9 mouse cellular contexts compared by ENCODE assay signal in genomic region chrX:61166519-61166918, GRCm38 (mm10). TPM values are rescaled to one million over a fixed set of nuclear protein-coding genes. Genes with fewer than 3 reads are reported as not detected.
DNase-seq lines count a peak whose midpoint lies in the region; ATAC-seq and TF ChIP-seq lines count a peak whose summit lies in the region.
"Had no signal": no experiment of that assay in that cellular context is flagged by ENCODE, and none has a peak within 500 bp of the region (broad histone marks: within the 10 kb centered on the region; RNA-seq: fewer than 3 reads in every experiment).

No protein-coding gene starts in this region.

- H3K9ac ChIP-seq in lung, embryonic 14.5 days: no peak overlapping the region
- H3K9ac ChIP-seq in midbrain, embryonic 11.5 days (ENCODE audit: low read length): no peak overlapping the region
- H3K9ac ChIP-seq: limb, embryonic 13.5 days had no signal

- no peak for DNase-seq in gastrocnemius, adult 2 months
- no peak for DNase-seq in gastrocnemius, postnatal 10 days
- peak; percentile 70 for DNase-seq in lung, embryonic 14.5 days
- DNase-seq in lung, adult 18-20 months: no peak
- DNase-seq in R1 (ENCODE audit: low read depth, low spot score): peak; percentile 19
- peak; percentile 1 for DNase-seq in hindlimb bud, embryonic 11.5 days (ENCODE audit: extremely low spot score, low read depth, low spot score)
- DNase-seq in spleen, adult 12 weeks (ENCODE audit: low spot score): no peak
- no peak for DNase-seq in midbrain, embryonic 11.5 days (ENCODE audit: low spot score, missing footprints)

- no peak overlapping the region for H3K27ac ChIP-seq in gastrocnemius, adult 2 months
- no peak overlapping the region for H3K27ac ChIP-seq in lung, embryonic 14.5 days (ENCODE audit: low read depth)
- no peak overlapping the region for H3K27ac ChIP-seq in midbrain, embryonic 11.5 days (ENCODE audit: low read depth, low read length)
- H3K27ac ChIP-seq: limb, embryonic 13.5 days had no signal

- no peak overlapping the region for H3K4me3 ChIP-seq in gastrocnemius, adult 2 months
- no peak overlapping the region for H3K4me3 ChIP-seq in lung, embryonic 14.5 days (ENCODE audit: low read depth, low read length)
- no peak overlapping the region for H3K4me3 ChIP-seq in midbrain, embryonic 11.5 days (ENCODE audit: low read depth, low read length)
- H3K4me3 ChIP-seq: limb, embryonic 13.5 days had no signal

- no peak overlapping the region for H3K4me2 ChIP-seq in lung, embryonic 14.5 days
- no peak overlapping the region for H3K4me2 ChIP-seq in midbrain, embryonic 11.5 days
- H3K4me2 ChIP-seq: limb, embryonic 13.5 days had no signal

- 31% methylated on average over 2 of the region's 2 CpGs for WGBS in lung, embryonic 14.5 days
- 43% methylated on average over 2 of the region's 2 CpGs for WGBS in midbrain, embryonic 11.5 days

- intact Hi-C loops in gastrocnemius, adult 2 months (cut with DNase I): no loop called here

- TF ChIP-seq CTCF in gastrocnemius, adult 2 months (IDR thresholded peaks at IDR 0.05): peak; percentile 49
- TF ChIP-seq CTCF in lung, embryonic 14.5 days (IDR thresholded peaks at IDR 0.05; ENCODE audit: low read depth): peak; percentile 52

- H3K4me1 ChIP-seq in lung, embryonic 14.5 days (ENCODE audit: insufficient read depth): no peaks in the 10 kb centered on the region
- H3K4me1 ChIP-seq in midbrain, embryonic 11.5 days (ENCODE audit: control insufficient read depth, insufficient read depth, low read length): no peaks in the 10 kb centered on the region
- H3K4me1 ChIP-seq: limb, embryonic 13.5 days had no signal

- ATAC-seq in lung, embryonic 14.5 days (ENCODE audit: insufficient read depth): no peak
- no peak for ATAC-seq in midbrain, embryonic 11.5 days (ENCODE audit: low FRiP score)

- H3K9me3 ChIP-seq in lung, embryonic 14.5 days (ENCODE audit: low read depth, low read length): no peaks in the 10 kb centered on the region
- no peaks in the 10 kb centered on the region for H3K9me3 ChIP-seq in midbrain, embryonic 11.5 days (ENCODE audit: control insufficient read depth, low read length)
- H3K9me3 ChIP-seq: limb, embryonic 13.5 days had no signal

- H3K27me3 ChIP-seq in lung, embryonic 14.5 days (ENCODE audit: insufficient read depth, low read length): no peaks in the 10 kb centered on the region
- H3K27me3 ChIP-seq in midbrain, embryonic 11.5 days (ENCODE audit: control insufficient read depth, insufficient read depth, low read length): no peaks in the 10 kb centered on the region
- H3K27me3 ChIP-seq: limb, embryonic 13.5 days had no signal

- H3K36me3 ChIP-seq in lung, embryonic 14.5 days (ENCODE audit: insufficient read depth): no peaks in the 10 kb centered on the region
- H3K36me3 ChIP-seq in midbrain, embryonic 11.5 days (ENCODE audit: control insufficient read depth, insufficient read depth, low read length): no peaks in the 10 kb centered on the region
- H3K36me3 ChIP-seq: limb, embryonic 13.5 days had no signal

RNA-seq across cellular contexts. Expression of gene Cdr1, which starts 18.8 kb away (rescaled TPM):
- not detected for total RNA-seq in gastrocnemius, adult 2 months (2021)
- not detected for total RNA-seq in gastrocnemius, postnatal 10 days (2021)
- polyA plus RNA-seq in lung, embryonic 14.5 days (2014; fragmentation: Nextera tagmentation; extraction: Ambion mirVana): not detected in 2 replicates
- 1.4 TPM in 1 of 2 replicates, not detected in the other for polyA plus RNA-seq in midbrain, embryonic 11.5 days (2014; fragmentation: Nextera tagmentation; extraction: Ambion mirVana)
- polyA plus RNA-seq: limb, embryonic 13.5 days had no signal

Comparison
In these comparisons a context has a peak if more than half of its experiments do, and no peak if none do; other contexts are left out.
1. DNase-seq: peak in lung, embryonic 14.5 days (single experiment), R1 (single experiment) and hindlimb bud, embryonic 11.5 days (single experiment); none in gastrocnemius, adult 2 months (single experiment), gastrocnemius, postnatal 10 days (single experiment), lung, adult 18-20 months (0 of 2), spleen, adult 12 weeks (single experiment) and midbrain, embryonic 11.5 days (single experiment).